Mouse (Mus musculus): ENCODE measurements around the gene Vezf1. TPM values are rescaled to one million over a fixed set of nuclear protein-coding genes. Genes with fewer than 3 reads are reported as not detected.
A peak's percentile ranks its signal among the peaks of the same experiment; 100 is the strongest.

Gene Vezf1
- 13.3 TPM for polyA plus RNA-seq (2012; fragmentation: generic; extraction: Trizol)
- long read RNA-seq, experiment 1, full-length matches to known transcripts = 10 of 21 reads
- long read RNA-seq, experiment 1, partial matches to known transcripts = 1 of 21 reads
- long read RNA-seq, experiment 1, other reads (novel, unspliced or antisense) = 10 of 21 reads
- long read RNA-seq, experiment 2, full-length matches to known transcripts = 104 of 116 reads
- long read RNA-seq, experiment 2, partial matches to known transcripts = 4 of 116 reads
- long read RNA-seq, experiment 2, other reads (novel, unspliced or antisense) = 8 of 116 reads

DNA sequence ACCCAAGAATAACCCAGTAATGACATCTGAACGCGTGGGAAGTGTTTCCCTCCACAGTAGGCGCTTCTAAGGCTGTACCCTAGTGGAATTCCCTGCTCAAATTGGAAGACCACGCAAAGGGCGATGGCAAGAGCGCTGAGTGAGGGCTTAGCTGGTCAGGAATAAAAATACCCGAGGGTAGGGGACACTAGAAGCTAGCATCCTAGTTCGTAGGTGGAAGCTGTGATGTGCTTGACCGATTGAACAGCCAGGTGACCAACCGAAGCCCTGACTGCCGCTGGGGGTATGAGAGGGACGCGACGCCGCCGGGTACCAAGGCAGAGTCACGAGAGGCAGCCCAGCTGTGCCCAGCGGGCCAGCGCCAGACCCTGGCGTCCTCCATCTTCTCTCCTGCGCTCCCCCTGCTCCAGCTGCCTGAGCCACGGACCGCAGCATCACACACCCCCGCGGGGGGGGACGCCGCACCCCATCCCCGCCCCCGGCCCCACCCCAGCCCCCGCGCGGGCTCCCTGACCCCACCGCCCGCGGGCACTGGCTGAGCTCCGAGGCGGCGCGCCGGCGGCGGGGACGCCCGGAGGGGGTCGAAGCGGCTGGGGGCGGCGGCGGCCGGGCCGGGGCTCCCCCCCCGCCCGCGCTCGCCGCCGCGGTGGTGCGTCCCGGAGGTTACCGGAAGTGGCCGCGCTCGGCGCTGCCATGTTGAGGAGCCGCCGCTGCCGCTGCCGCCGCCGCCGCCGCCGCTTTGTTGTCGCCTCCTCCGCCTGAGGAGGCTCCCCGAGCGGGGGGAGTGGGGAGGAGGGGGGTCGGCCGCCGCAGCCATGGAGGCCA is at the start of gene Vezf1:
Gene Vezf1, plus strand, starts transcription at position 694 of the 825 bp plus-strand sequence.
- no peaks in the 10 kb centered on the region for H3K27me3 ChIP-seq (ENCODE audit: control insufficient read depth, insufficient read depth, insufficient read length)
- peak within 1 kb of the TSS; percentile 91 for H3K4me3 ChIP-seq (ENCODE audit: insufficient read depth, poor library complexity, severe bottlenecking)
- peaks cover 6% of the 10 kb centered on the region for H3K36me3 ChIP-seq (ENCODE audit: control insufficient read depth, insufficient read depth)
- TF ChIP-seq MYOG (IDR thresholded peaks at IDR 0.05; ENCODE audit: control insufficient read depth, extremely low read depth, insufficient read length) = no peak
- TF ChIP-seq CEBPB (IDR thresholded peaks at IDR 0.05; ENCODE audit: low read depth) = no peak
- TF ChIP-seq USF1 (IDR thresholded peaks at IDR 0.05; ENCODE audit: low read depth) = no peak
- TF ChIP-seq FOSL1 (IDR thresholded peaks at IDR 0.05; ENCODE audit: insufficient read depth, low read length, poor library complexity, severe bottlenecking) = no peak
- TF ChIP-seq MYOD1 (IDR thresholded peaks at IDR 0.05; ENCODE audit: control insufficient read depth, insufficient read length, low read depth) = no peak
- no peak for TF ChIP-seq CTCF (IDR thresholded peaks at IDR 0.05; ENCODE audit: control insufficient read depth, insufficient read depth, insufficient read length)
- no peak for TF ChIP-seq MAX (IDR thresholded peaks at IDR 0.05)
- peak within 1 kb of the TSS; percentile 97 for H3ac ChIP-seq (ENCODE audit: control insufficient read depth, insufficient read length, low read depth)
- peaks cover 39% of the 10 kb centered on the region for H3K79me3 ChIP-seq (ENCODE audit: low read depth)
- peaks cover 45% of the 10 kb centered on the region for H3K79me2 ChIP-seq (ENCODE audit: control insufficient read depth, insufficient read depth)

DNA sequence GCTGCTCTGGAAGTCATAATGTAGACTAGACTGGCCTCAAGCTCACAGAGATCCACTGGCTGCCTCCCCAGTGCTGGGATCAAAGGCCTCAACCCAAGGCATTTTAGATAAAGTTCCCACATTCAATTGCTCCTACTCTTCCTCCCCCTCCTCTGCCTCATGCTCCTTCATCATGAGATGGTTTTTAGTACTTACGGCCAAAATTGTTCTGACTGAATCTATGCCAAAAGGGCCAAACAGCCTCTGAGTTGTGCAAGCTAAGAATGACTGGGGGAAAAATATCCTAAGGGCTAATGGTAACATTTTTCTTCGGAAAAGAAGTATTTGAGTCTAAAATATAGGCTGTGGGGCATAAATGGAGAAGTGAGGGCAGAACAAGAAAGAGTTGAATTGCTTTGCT is 44.1 kb upstream of the Vezf1 start:
- no peaks in the 10 kb centered on the region for H3K79me2 ChIP-seq (ENCODE audit: control insufficient read depth, insufficient read depth)
- H3K27me3 ChIP-seq (ENCODE audit: control insufficient read depth, insufficient read depth, insufficient read length) = no peaks in the 10 kb centered on the region
- H3K36me3 ChIP-seq (ENCODE audit: control insufficient read depth, insufficient read depth) = no peaks in the 10 kb centered on the region
- no peaks in the 10 kb centered on the region for H3K79me3 ChIP-seq (ENCODE audit: low read depth)
- H3K4me3 ChIP-seq (ENCODE audit: insufficient read depth, poor library complexity, severe bottlenecking) = no peak overlapping the region
- TF ChIP-seq CTCF (IDR thresholded peaks at IDR 0.05; ENCODE audit: control insufficient read depth, insufficient read depth, insufficient read length) (no peak), MAX (IDR thresholded peaks at IDR 0.05) (no peak), USF1 (IDR thresholded peaks at IDR 0.05; ENCODE audit: low read depth) (no peak), FOSL1 (IDR thresholded peaks at IDR 0.05; ENCODE audit: insufficient read depth, low read length, poor library complexity, severe bottlenecking) (no peak), MYOD1 (IDR thresholded peaks at IDR 0.05; ENCODE audit: control insufficient read depth, insufficient read length, low read depth) (no peak), CEBPB (IDR thresholded peaks at IDR 0.05; ENCODE audit: low read depth) (no peak), MYOG (IDR thresholded peaks at IDR 0.05; ENCODE audit: control insufficient read depth, extremely low read depth, insufficient read length) (no peak)
- H3ac ChIP-seq (ENCODE audit: control insufficient read depth, insufficient read length, low read depth) = no peak overlapping the region

DNA sequence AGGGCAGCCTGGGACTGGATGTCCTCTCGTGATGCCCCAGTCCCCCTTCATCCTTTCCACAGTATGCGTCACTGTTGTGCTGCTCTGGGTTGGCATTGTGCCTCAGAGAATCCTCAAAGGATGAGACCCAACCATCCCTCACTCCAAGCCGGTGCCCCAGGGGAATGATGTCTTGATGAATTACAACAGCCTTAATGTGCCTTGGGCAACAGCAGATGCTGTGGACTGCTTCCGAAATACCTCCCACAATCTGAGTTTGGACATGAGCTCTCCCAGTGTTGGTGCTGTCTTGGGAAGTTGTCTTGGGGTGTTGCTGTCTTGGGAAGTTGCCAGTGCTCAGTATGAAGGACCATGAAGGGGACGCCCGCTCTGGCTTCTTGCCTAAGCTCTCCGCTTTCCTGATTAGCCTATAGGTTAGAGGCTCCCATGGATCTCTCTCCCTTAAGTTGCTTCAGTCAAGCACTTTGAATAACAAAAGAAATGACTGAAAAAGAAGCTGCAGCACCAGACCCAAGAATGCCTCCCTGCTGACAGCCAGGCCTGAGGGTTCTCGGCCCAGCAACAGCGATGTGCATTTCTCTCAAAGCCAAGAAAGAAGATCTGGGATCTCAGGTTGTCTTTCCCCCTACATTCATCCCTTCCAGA is 40.6 kb upstream of the Vezf1 start:
- no peak for TF ChIP-seq MYOG (IDR thresholded peaks at IDR 0.05; ENCODE audit: control insufficient read depth, extremely low read depth, insufficient read length)
- TF ChIP-seq MYOD1 (IDR thresholded peaks at IDR 0.05; ENCODE audit: control insufficient read depth, insufficient read length, low read depth) = no peak
- TF ChIP-seq CEBPB (IDR thresholded peaks at IDR 0.05; ENCODE audit: low read depth) = no peak
- TF ChIP-seq MAX (IDR thresholded peaks at IDR 0.05) = no peak
- TF ChIP-seq CTCF (IDR thresholded peaks at IDR 0.05; ENCODE audit: control insufficient read depth, insufficient read depth, insufficient read length) = no peak
- no peak for TF ChIP-seq FOSL1 (IDR thresholded peaks at IDR 0.05; ENCODE audit: insufficient read depth, low read length, poor library complexity, severe bottlenecking)
- TF ChIP-seq USF1 (IDR thresholded peaks at IDR 0.05; ENCODE audit: low read depth) = no peak
- no peak overlapping the region for H3ac ChIP-seq (ENCODE audit: control insufficient read depth, insufficient read length, low read depth)
- H3K79me2 ChIP-seq (ENCODE audit: control insufficient read depth, insufficient read depth) = no peaks in the 10 kb centered on the region
- H3K4me3 ChIP-seq (ENCODE audit: insufficient read depth, poor library complexity, severe bottlenecking) = no peak overlapping the region
- no peaks in the 10 kb centered on the region for H3K79me3 ChIP-seq (ENCODE audit: low read depth)
- H3K36me3 ChIP-seq (ENCODE audit: control insufficient read depth, insufficient read depth) = no peaks in the 10 kb centered on the region
- H3K27me3 ChIP-seq (ENCODE audit: control insufficient read depth, insufficient read depth, insufficient read length) = no peaks in the 10 kb centered on the region

DNA sequence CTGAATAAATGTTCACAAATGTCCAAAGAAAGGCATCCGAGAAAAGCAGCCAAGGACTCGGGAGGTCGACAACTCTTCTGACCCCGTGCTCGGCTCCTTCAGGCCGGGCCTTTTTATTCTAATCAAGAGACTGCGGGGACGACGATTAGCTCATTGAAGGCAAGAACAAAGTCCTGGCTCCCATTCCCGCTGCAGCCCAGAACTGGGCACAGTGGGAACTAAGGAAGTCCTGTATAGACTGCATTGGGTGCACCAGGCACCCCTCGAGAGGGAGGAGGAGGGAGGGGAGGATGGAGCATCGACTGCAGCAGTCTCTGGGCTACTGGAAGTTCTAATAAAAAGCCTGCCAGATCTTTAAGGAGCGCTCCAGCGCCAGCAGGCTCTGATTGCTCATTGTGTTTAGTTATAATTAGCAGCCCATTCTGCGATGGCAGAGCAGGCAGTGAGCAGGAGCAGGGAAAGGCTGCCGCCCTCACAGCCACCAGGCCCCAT is 39.8 kb upstream of the Vezf1 start:
- TF ChIP-seq CEBPB (IDR thresholded peaks at IDR 0.05; ENCODE audit: low read depth) (no peak), MYOG (IDR thresholded peaks at IDR 0.05; ENCODE audit: control insufficient read depth, extremely low read depth, insufficient read length) (no peak), MAX (IDR thresholded peaks at IDR 0.05) (no peak), FOSL1 (IDR thresholded peaks at IDR 0.05; ENCODE audit: insufficient read depth, low read length, poor library complexity, severe bottlenecking) (no peak), CTCF (IDR thresholded peaks at IDR 0.05; ENCODE audit: control insufficient read depth, insufficient read depth, insufficient read length) (no peak), USF1 (IDR thresholded peaks at IDR 0.05; ENCODE audit: low read depth) (no peak), MYOD1 (IDR thresholded peaks at IDR 0.05; ENCODE audit: control insufficient read depth, insufficient read length, low read depth) (no peak)
- Histone ChIP-seq H3ac (ENCODE audit: control insufficient read depth, insufficient read length, low read depth) (no peak overlapping the region), H3K27me3 (ENCODE audit: control insufficient read depth, insufficient read depth, insufficient read length) (no peaks in the 10 kb centered on the region), H3K79me3 (ENCODE audit: low read depth) (no peaks in the 10 kb centered on the region), H3K36me3 (ENCODE audit: control insufficient read depth, insufficient read depth) (no peaks in the 10 kb centered on the region), H3K4me3 (ENCODE audit: insufficient read depth, poor library complexity, severe bottlenecking) (no peak overlapping the region), H3K79me2 (ENCODE audit: control insufficient read depth, insufficient read depth) (no peaks in the 10 kb centered on the region)

DNA sequence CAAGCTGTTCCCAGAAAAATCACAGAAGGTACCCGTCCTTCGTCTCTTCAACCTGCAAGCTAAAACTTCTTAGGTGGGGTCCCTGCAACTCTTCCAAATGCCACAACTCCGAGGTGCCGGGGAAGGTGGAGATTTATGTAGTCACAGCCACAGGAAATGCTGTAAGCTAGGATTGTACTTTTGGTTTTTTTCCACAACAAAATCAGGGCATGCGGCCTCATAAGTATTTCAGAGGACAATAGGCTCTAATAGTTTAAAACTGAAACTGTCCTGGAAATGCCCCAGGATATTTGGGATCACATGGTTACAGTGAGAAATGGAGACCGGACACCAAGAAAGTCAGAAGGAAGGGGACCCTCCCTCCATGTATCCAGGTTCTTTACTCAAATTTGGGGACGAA is 37.9 kb upstream of the Vezf1 start:
- Histone ChIP-seq H3K4me3 (ENCODE audit: insufficient read depth, poor library complexity, severe bottlenecking) (no peak overlapping the region), H3K36me3 (ENCODE audit: control insufficient read depth, insufficient read depth) (no peaks in the 10 kb centered on the region), H3K27me3 (ENCODE audit: control insufficient read depth, insufficient read depth, insufficient read length) (no peaks in the 10 kb centered on the region), H3K79me2 (ENCODE audit: control insufficient read depth, insufficient read depth) (no peaks in the 10 kb centered on the region), H3ac (ENCODE audit: control insufficient read depth, insufficient read length, low read depth) (no peak overlapping the region), H3K79me3 (ENCODE audit: low read depth) (no peaks in the 10 kb centered on the region)
- TF ChIP-seq CTCF (IDR thresholded peaks at IDR 0.05; ENCODE audit: control insufficient read depth, insufficient read depth, insufficient read length) (no peak), MAX (IDR thresholded peaks at IDR 0.05) (no peak), USF1 (IDR thresholded peaks at IDR 0.05; ENCODE audit: low read depth) (no peak), FOSL1 (IDR thresholded peaks at IDR 0.05; ENCODE audit: insufficient read depth, low read length, poor library complexity, severe bottlenecking) (no peak), CEBPB (IDR thresholded peaks at IDR 0.05; ENCODE audit: low read depth) (no peak), MYOD1 (IDR thresholded peaks at IDR 0.05; ENCODE audit: control insufficient read depth, insufficient read length, low read depth) (no peak), MYOG (IDR thresholded peaks at IDR 0.05; ENCODE audit: control insufficient read depth, extremely low read depth, insufficient read length) (no peak)
